Mouse (Mus musculus) lung, adult 2 months (tissue): ENCODE results near the gene P3h2. TPM values are rescaled to one million over a fixed set of nuclear protein-coding genes. Genes with fewer than 3 reads are reported as not detected.

Experiments used
- DNase-seq: peaks from one replicate; pipeline ENCODE4 v3.0.0; 2022
- H3K4me1 ChIP-seq: fragments of 200-500 bp; 2 replicates; pipeline ENCODE4 v1.6.1; 2011; ENCODE audit warnings: low read length; ENCODE audit not compliant: control insufficient read depth, insufficient read depth
- H3K4me3 ChIP-seq: fragments of 200-500 bp; replicated peaks from 2 replicates; pipeline ENCODE3; 2011; ENCODE audit warnings: low read depth, mild to moderate bottlenecking, control low read depth, low read length; ENCODE audit errors: extremely low read depth
- CTCF ChIP-seq: fragments of 200-500 bp; IDR thresholded peaks from 2 replicates; pipeline ENCODE4 v1.5.1; 2011; ENCODE audit warnings: mild to moderate bottlenecking, low read length, control low read depth; ENCODE audit not compliant: insufficient read depth
- POLR2A ChIP-seq: fragments of 200-500 bp; IDR thresholded peaks from 2 replicates; pipeline ENCODE4 v1.6.1; 2011; ENCODE audit warnings: low read depth, mild to moderate bottlenecking, control low read depth, low read length, borderline replicate concordance; ENCODE audit errors: extremely low read depth
- WGBS: fragments of 180-500 bp; shearing (Covaris S2); methylation state at CpG from one replicate; pipeline ENCODE4 v1.1.7; 2018; 5-methylcytosine and 5-hydroxymethylcytosine counted together
- polyA plus RNA-seq: library from polyadenylated mRNA; depleted of rRNA; stranded (reverse); fragments of >200 nt; gene quantifications from 2 replicates; pipeline ENCODE4 v1.2.3, GENCODE M21; 2012

Gene P3h2
- polyA plus RNA-seq, 1 experiment = 6.0 TPM

GRCm38 (mm10) chr16:26005811-26006210 lies 99.8 kb downstream of the P3h2 start:
- 68% methylated on average over 3 of the region's 3 CpGs for WGBS
- TF ChIP-seq CTCF = no peak
- TF ChIP-seq POLR2A = no peak
- no peak for DNase-seq
- Histone ChIP-seq H3K4me3 (no peak overlapping the region), H3K4me1 (no peaks in the 10 kb centered on the region; the same call in 1 of the 2 replicates)

GRCm38 (mm10) chr16:26003261-26003660 lies 102.3 kb downstream of the P3h2 start:
- Histone ChIP-seq H3K4me3 (no peak overlapping the region), H3K4me1 (no peaks in the 10 kb centered on the region; the same call in 1 of the 2 replicates)
- no peak for TF ChIP-seq CTCF
- TF ChIP-seq POLR2A = no peak
- no peak for DNase-seq
- 36% methylated on average over 4 of the region's 4 CpGs for WGBS

- Histone ChIP-seq H3K4me1 (no peaks in the 10 kb centered on the region; the same call in 1 of the 2 replicates), H3K4me3 (no peak overlapping the region)
- TF ChIP-seq CTCF (no peak), POLR2A (no peak)
- WGBS = 58% methylated on average over 9 of the region's 9 CpGs
- DNase-seq = no peak
Measured at GRCm38 (mm10) chr16:26002848-26003247, 102.7 kb downstream of the P3h2 start.

- no peak for TF ChIP-seq CTCF
- TF ChIP-seq POLR2A = no peak
- no peak overlapping the region for H3K4me3 ChIP-seq
- no peak for DNase-seq
- WGBS = 87% methylated on average over 3 of the region's 3 CpGs
- H3K4me1 ChIP-seq = no peaks in the 10 kb centered on the region
Measured at GRCm38 (mm10) chr16:25994605-25995004, 111.0 kb downstream of the P3h2 start.

GRCm38 (mm10) chr16:25987221-25987620 lies 118.4 kb downstream of the P3h2 start:
- 91% methylated on average over 5 of the region's 5 CpGs for WGBS
- Histone ChIP-seq H3K4me1 (no peaks in the 10 kb centered on the region), H3K4me3 (no peak overlapping the region)
- TF ChIP-seq CTCF (no peak), POLR2A (no peak)
- no peak for DNase-seq

GRCm38 (mm10) chr16:25983635-25984034 lies 121.9 kb downstream of the P3h2 start:
- Histone ChIP-seq H3K4me1 (no peaks in the 10 kb centered on the region), H3K4me3 (no peak overlapping the region)
- DNase-seq = no peak
- TF ChIP-seq POLR2A (no peak), CTCF (peak; percentile 49)
- 49% methylated on average over 4 of the region's 4 CpGs for WGBS

GRCm38 (mm10) chr16:25979037-25979436 lies 126.5 kb downstream of the P3h2 start:
- 37% methylated on average over 3 of the region's 3 CpGs for WGBS
- TF ChIP-seq POLR2A = no peak
- TF ChIP-seq CTCF = no peak
- H3K4me3 ChIP-seq = no peak overlapping the region
- DNase-seq = no peak
- no peaks in the 10 kb centered on the region for H3K4me1 ChIP-seq

GRCm38 (mm10) chr16:25977210-25977609 lies 128.4 kb downstream of the P3h2 start:
- TF ChIP-seq POLR2A (no peak), CTCF (no peak)
- no peak overlapping the region for H3K4me3 ChIP-seq
- WGBS = 93% methylated on average over 2 of the region's 2 CpGs

GRCm38 (mm10) chr16:25971285-25971684 lies 134.3 kb downstream of the P3h2 start:
- TF ChIP-seq POLR2A (no peak), CTCF (no peak)
- 83% methylated on average over 7 of the region's 7 CpGs for WGBS
- H3K4me1 ChIP-seq = no peaks in the 10 kb centered on the region
- DNase-seq = no peak
- no peak overlapping the region for H3K4me3 ChIP-seq

More at GRCm38 (mm10) chr16:25977210-25977609, 128.4 kb downstream of the P3h2 start:
- no peak for DNase-seq
- no peaks in the 10 kb centered on the region for H3K4me1 ChIP-seq

- TF ChIP-seq POLR2A = no peak
- no peak for TF ChIP-seq CTCF
- DNase-seq = no peak
- no peak overlapping the region for H3K4me3 ChIP-seq
- WGBS = 90% methylated on average over 5 of the region's 5 CpGs
- H3K4me1 ChIP-seq = no peaks in the 10 kb centered on the region
Measured at GRCm38 (mm10) chr16:25970720-25971119, 134.9 kb downstream of the P3h2 start.
